Mouse (Mus musculus) myocyte (in vitro differentiated cells): ENCODE results near the gene Rdh5.

ENCODE experiments used
- CEBPB ChIP-seq: IDR thresholded peaks from 2 replicates; pipeline ENCODE4 v1.6.1; 2011; ENCODE audit warnings: mild to moderate bottlenecking, moderate library complexity; ENCODE audit not compliant: poor library complexity, insufficient read depth, severe bottlenecking
- E2F4 ChIP-seq: IDR thresholded peaks from one replicate; pipeline ENCODE4 v1.6.1; 2011; ENCODE audit warnings: mild to moderate bottlenecking, control low read depth, moderate library complexity; ENCODE audit not compliant: insufficient read depth
- MAX ChIP-seq: IDR thresholded peaks from one replicate; pipeline ENCODE4 v1.6.1; 2011; ENCODE audit warnings: low read depth, mild to moderate bottlenecking, control low read depth
- MYOD1 ChIP-seq, 3 experiments: IDR thresholded peaks; one replicate each; pipeline ENCODE4 v1.6.1; 2011; ENCODE audit warnings: control low read depth in 2 of 3, low read depth in 2 of 3, mild to moderate bottlenecking in 2 of 3, moderate library complexity in 1 of 3; ENCODE audit not compliant: insufficient read length in 2 of 3, control insufficient read depth in 1 of 3
- POLR2A ChIP-seq: IDR thresholded peaks from one replicate; pipeline ENCODE4 v1.6.1; 2011; ENCODE audit warnings: low read depth, mild to moderate bottlenecking, control low read depth, moderate library complexity; ENCODE audit not compliant: insufficient read length
- POLR2AphosphoS2 ChIP-seq: IDR thresholded peaks from one replicate; pipeline ENCODE4 v1.6.1; 2011; ENCODE audit warnings: low read depth, control low read depth; ENCODE audit not compliant: insufficient read length
- REST ChIP-seq: IDR thresholded peaks from one replicate; pipeline ENCODE4 v1.6.1; 2011; ENCODE audit warnings: mild to moderate bottlenecking, control low read depth, moderate library complexity; ENCODE audit not compliant: insufficient read depth, insufficient read length
- TCF12 ChIP-seq: IDR thresholded peaks from one replicate; pipeline ENCODE4 v1.6.1; 2011; ENCODE audit warnings: mild to moderate bottlenecking, control low read depth; ENCODE audit not compliant: poor library complexity, insufficient read depth, severe bottlenecking
- USF1 ChIP-seq: IDR thresholded peaks from one replicate; pipeline ENCODE4 v1.6.1; 2011; ENCODE audit warnings: low read depth, mild to moderate bottlenecking, control low read depth, moderate library complexity

DNA sequence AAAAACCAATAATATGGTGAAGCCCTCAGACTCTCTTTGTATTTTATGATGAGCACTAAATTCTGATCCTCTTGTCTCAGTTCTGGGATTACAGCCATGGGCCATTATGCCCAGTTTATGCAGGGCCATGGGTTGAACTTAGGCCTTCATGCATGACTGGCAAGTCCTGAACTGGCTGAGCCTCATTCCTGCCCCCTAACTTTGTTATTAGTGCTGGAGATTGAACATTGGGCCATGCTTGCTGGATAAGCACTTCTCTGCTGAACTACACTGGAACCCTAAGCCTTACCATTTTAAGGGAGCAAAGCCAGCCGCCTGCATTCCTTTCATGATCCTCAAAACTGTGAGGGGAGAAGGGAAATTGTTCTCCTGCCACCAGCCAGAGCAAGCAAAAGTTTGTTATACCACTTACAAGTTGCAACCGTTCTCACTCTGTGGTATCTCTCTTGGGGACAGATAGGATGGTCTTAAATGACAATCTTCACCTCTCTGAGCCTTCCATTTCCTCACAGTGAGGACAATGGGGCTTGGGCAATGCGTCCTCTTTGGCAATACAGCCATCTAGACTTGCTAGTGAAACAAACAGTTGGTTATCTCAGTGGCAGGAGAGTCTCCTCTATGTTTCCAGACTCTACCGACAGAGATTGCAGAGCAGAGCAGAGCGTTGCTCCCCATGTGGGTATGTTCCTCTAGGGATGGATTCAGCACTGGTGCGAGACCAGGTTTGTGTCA, 22.8 kb downstream of the Rdh5 start:
- TF ChIP-seq POLR2AphosphoS2 (no peak), POLR2A (no peak), USF1 (no peak), MAX (no peak), MYOD1 (IDR thresholded peaks at IDR 0.05; ENCODE audit: control insufficient read depth in 1 of 3, insufficient read length in 2 of 3, low read depth in 2 of 3) (no peak), REST (no peak), TCF12 (no peak), E2F4 (no peak), CEBPB (no peak)
